Mouse (Mus musculus) limb, embryonic 10.5 days (tissue): ENCODE measurements at regions not wholly inside any gene's neighbourhood (a gene's known extent, or its start where the extent isn't known, plus 50 kb on each side); places are given as distances from the start of the nearest gene placed in this dataset.
"Not testable (repeated sequence)": the region's sequence is repeated elsewhere in the genome, so short reads cannot be mapped to it uniquely, and the experiment has no call there.

ENCODE experiments used
- DNase-seq: peaks from one replicate; pipeline ENCODE4 v3.0.0-alpha.2; 2017; ENCODE audit warnings: low spot score
- H3K27ac ChIP-seq: fragments of 300-500 bp; sonication (generic); 2 replicates; pipeline ENCODE4 v1.5.1; 2016; ENCODE audit warnings: mild to moderate bottlenecking
- H3K27me3 ChIP-seq: fragments of 300-500 bp; sonication (generic); 2 replicates; pipeline ENCODE4 v1.6.1; 2016; ENCODE audit warnings: low read depth, mild to moderate bottlenecking; ENCODE audit not compliant: poor library complexity, severe bottlenecking
- H3K36me3 ChIP-seq: fragments of 300-500 bp; sonication (generic); 2 replicates; pipeline ENCODE4 v1.6.1; 2016; ENCODE audit warnings: mild to moderate bottlenecking, moderate library complexity
- H3K4me1 ChIP-seq: fragments of 300-500 bp; sonication (generic); 2 replicates; pipeline ENCODE4 v1.6.1; 2016
- H3K4me3 ChIP-seq: fragments of 300-500 bp; sonication (generic); 2 replicates; pipeline ENCODE4 v1.5.1; 2016; ENCODE audit warnings: mild to moderate bottlenecking, moderate library complexity
- H3K9me3 ChIP-seq: fragments of 300-500 bp; sonication (generic); replicated peaks from 2 replicates; pipeline ENCODE4 v1.6.1; 2016; ENCODE audit warnings: mild to moderate bottlenecking
- WGBS: fragments of 180-500 bp; shearing (Covaris S2); methylation state at CpG from one replicate; pipeline ENCODE4 v1.1.7; 2016; 5-methylcytosine and 5-hydroxymethylcytosine counted together

GRCm38 (mm10) chr8:30063148-30063547 is 2615.7 kb downstream of the Poteg start:
- Histone ChIP-seq H3K27ac (no peak overlapping the region), H3K4me3 (no peak overlapping the region), H3K27me3 (no peaks in the 10 kb centered on the region), H3K9me3 (no peaks in the 10 kb centered on the region), H3K4me1 (no peaks in the 10 kb centered on the region), H3K36me3 (no peaks in the 10 kb centered on the region)
- WGBS: 84% methylated on average over 3 of the region's 3 CpGs
- no peak for DNase-seq

GRCm38 (mm10) chr8:30077726-30078125 is 2630.3 kb downstream of the Poteg start:
- Histone ChIP-seq H3K27ac (no peak overlapping the region), H3K4me3 (no peak overlapping the region), H3K4me1 (no peaks in the 10 kb centered on the region), H3K36me3 (no peaks in the 10 kb centered on the region), H3K27me3 (no peaks in the 10 kb centered on the region), H3K9me3 (no peaks in the 10 kb centered on the region)
- no peak for DNase-seq

- no peaks in the 10 kb centered on the region for H3K27me3 ChIP-seq
- H3K36me3 ChIP-seq: no peaks in the 10 kb centered on the region
- no peaks in the 10 kb centered on the region for H3K9me3 ChIP-seq
- 73% methylated on average over 3 of the region's 3 CpGs for WGBS
- no peak for DNase-seq
- H3K27ac ChIP-seq: no peak overlapping the region
- H3K4me3 ChIP-seq: no peak overlapping the region
- H3K4me1 ChIP-seq: no peaks in the 10 kb centered on the region
Observed at GRCm38 (mm10) chr8:30127766-30128165, 2680.3 kb downstream of the Poteg start.

GRCm38 (mm10) chr8:30134999-30135398 is 2687.5 kb downstream of the Poteg start:
- Histone ChIP-seq H3K36me3 (no peaks in the 10 kb centered on the region), H3K27ac (no peak overlapping the region), H3K4me1 (no peaks in the 10 kb centered on the region), H3K4me3 (no peak overlapping the region), H3K9me3 (no peaks in the 10 kb centered on the region), H3K27me3 (no peaks in the 10 kb centered on the region)
- 91% methylated on average over 6 of the region's 6 CpGs for WGBS
- no peak for DNase-seq

- Histone ChIP-seq H3K36me3 (no peaks in the 10 kb centered on the region), H3K27me3 (no peaks in the 10 kb centered on the region), H3K4me1 (no peaks in the 10 kb centered on the region), H3K9me3 (no peaks in the 10 kb centered on the region), H3K27ac (no peak overlapping the region), H3K4me3 (no peak overlapping the region)
- WGBS: 75% methylated on average over 2 of the region's 2 CpGs
- DNase-seq: no peak
Observed at GRCm38 (mm10) chr8:30151181-30151844, 2703.8 kb downstream of the Poteg start.

GRCm38 (mm10) chr8:30152921-30153320 is 2705.5 kb downstream of the Poteg start:
- Histone ChIP-seq H3K9me3 (no peaks in the 10 kb centered on the region), H3K4me1 (no peaks in the 10 kb centered on the region), H3K27me3 (no peaks in the 10 kb centered on the region), H3K27ac (no peak overlapping the region), H3K36me3 (no peaks in the 10 kb centered on the region), H3K4me3 (no peak overlapping the region)
- no peak for DNase-seq
- WGBS: 90% methylated on average over 4 of the region's 4 CpGs

DNA sequence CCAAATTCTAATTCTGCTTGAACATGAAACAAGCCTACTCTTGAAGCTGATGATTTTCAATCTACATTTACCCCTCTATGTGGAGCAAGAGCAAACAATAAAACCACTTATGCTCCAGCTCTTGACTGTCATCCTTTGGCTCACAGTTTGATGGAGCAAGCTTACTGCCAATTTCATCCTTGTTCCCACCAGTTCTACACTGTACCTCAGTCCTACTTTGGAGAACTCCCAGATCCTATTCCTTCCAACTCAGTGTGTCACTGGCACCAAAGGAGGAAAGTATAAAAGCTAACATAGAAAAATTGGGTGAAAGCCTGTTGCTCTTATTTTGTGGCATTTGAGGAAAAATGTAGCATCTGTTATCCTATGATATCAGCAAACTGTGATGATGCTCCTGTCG is 2724.4 kb downstream of the Poteg start:
- H3K4me3 ChIP-seq: no peak overlapping the region
- no peaks in the 10 kb centered on the region for H3K36me3 ChIP-seq
- no peaks in the 10 kb centered on the region for H3K9me3 ChIP-seq
- 84% methylated on average over 1 of the region's 1 CpGs for WGBS
- H3K27ac ChIP-seq: no peak overlapping the region
- H3K4me1 ChIP-seq: no peaks in the 10 kb centered on the region
- no peak for DNase-seq
- H3K27me3 ChIP-seq: no peaks in the 10 kb centered on the region

GRCm38 (mm10) chr8:30202746-30203145 is 2755.3 kb downstream of the Poteg start:
- not testable (repeated sequence) for H3K27ac ChIP-seq, H3K27me3 ChIP-seq, H3K36me3 ChIP-seq, H3K4me3 ChIP-seq, H3K9me3 ChIP-seq, H3K4me1 ChIP-seq, DNase-seq

DNA sequence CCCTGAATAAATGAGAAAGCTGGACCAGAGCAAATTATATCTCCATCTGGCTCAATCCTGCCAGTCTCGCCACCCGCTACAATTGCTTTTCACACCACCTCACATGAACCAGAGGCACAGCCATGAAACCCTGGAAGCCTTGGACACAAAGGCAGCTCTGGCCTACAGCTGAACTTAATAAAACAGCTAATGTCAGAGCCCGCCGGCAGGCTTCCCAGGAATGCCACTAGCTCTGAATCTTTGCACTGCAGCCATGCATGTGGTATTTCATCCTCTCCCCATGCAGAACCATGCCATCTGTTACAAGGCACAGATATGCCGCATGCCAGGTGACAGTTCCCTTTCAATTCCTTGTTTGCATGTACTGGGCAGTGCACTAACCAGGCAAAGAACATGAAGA is 2779.9 kb downstream of the Poteg start:
- no peaks in the 10 kb centered on the region for H3K27me3 ChIP-seq
- no peaks in the 10 kb centered on the region for H3K9me3 ChIP-seq
- H3K27ac ChIP-seq: no peak overlapping the region; the same call in 1 of the 2 replicates
- DNase-seq: peak; percentile 46
- WGBS: 63% methylated on average over 5 of the region's 5 CpGs
- H3K4me1 ChIP-seq: peaks cover 11% of the 10 kb centered on the region
- H3K4me3 ChIP-seq: no peak overlapping the region
- H3K36me3 ChIP-seq: no peaks in the 10 kb centered on the region

- no peak for DNase-seq
- H3K27ac ChIP-seq: no peak overlapping the region
- WGBS: 88% methylated on average over 1 of the region's 1 CpGs
- H3K4me1 ChIP-seq: no peaks in the 10 kb centered on the region
- H3K27me3 ChIP-seq: no peaks in the 10 kb centered on the region
- H3K4me3 ChIP-seq: no peak overlapping the region
- no peaks in the 10 kb centered on the region for H3K9me3 ChIP-seq
- no peaks in the 10 kb centered on the region for H3K36me3 ChIP-seq
Observed at GRCm38 (mm10) chr8:30233266-30233665, 2785.8 kb downstream of the Poteg start.

DNA sequence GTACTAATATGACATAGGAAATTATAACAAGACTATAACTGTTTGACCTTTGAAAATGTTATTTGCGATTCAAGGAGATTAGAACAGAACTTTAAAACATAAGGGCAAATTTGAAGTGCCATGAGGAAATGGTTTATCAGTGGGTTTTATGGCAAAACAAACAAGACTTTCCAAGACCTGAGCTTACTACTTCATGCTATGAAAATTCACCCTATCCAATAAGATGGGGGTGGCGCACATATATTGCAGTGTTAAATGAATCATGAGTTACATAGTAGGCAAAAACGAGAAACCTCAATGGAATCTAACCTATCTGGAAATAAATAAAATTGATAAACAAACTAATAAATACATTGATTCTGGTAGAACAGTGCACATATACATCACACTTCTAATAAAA is 2804.3 kb downstream of the Poteg start:
- Histone ChIP-seq H3K27me3 (no peaks in the 10 kb centered on the region), H3K9me3 (no peaks in the 10 kb centered on the region), H3K27ac (no peak overlapping the region), H3K4me3 (no peak overlapping the region), H3K36me3 (no peaks in the 10 kb centered on the region), H3K4me1 (no peaks in the 10 kb centered on the region)
- WGBS: 90% methylated on average over 3 of the region's 3 CpGs
- DNase-seq: no peak

GRCm38 (mm10) chr8:30269949-30270910 is 2822.8 kb downstream of the Poteg start:
- no peaks in the 10 kb centered on the region for H3K27me3 ChIP-seq
- H3K36me3 ChIP-seq: no peaks in the 10 kb centered on the region
- no peaks in the 10 kb centered on the region for H3K9me3 ChIP-seq
- DNase-seq: no peak
- H3K4me3 ChIP-seq: no peak overlapping the region
- no peaks in the 10 kb centered on the region for H3K4me1 ChIP-seq
- H3K27ac ChIP-seq: no peak overlapping the region
- WGBS: 86% methylated on average over 6 of the region's 6 CpGs

DNA sequence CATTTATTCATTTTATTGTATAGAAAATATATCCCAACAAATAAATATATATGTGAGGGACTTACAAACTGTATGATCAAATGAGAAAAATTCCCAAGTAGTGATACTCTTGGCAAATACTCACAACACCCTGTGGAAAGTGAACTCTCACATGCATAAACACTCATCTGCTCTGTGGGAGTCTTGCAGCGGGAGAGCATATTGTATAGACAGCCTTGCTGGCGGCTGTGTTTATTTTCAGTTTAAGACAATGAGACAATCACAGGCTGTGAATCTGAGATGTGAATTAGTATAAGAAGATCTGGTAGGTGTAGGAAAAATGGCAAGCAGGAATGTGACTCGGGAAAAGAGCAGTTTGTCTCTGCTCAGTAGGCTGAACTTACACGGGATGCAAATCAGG is 2841.7 kb downstream of the Poteg start:
- H3K36me3 ChIP-seq: no peaks in the 10 kb centered on the region
- H3K4me3 ChIP-seq: no peak overlapping the region
- H3K27me3 ChIP-seq: no peaks in the 10 kb centered on the region
- H3K27ac ChIP-seq: no peak overlapping the region
- no peak for DNase-seq
- 66% methylated on average over 4 of the region's 4 CpGs for WGBS
- no peaks in the 10 kb centered on the region for H3K9me3 ChIP-seq
- H3K4me1 ChIP-seq: no peaks in the 10 kb centered on the region
